ENCODE assay signal across 10 mouse cellular contexts in genomic region chr17:25565244-25565643, GRCm38 (mm10). TPM values are rescaled to one million over a fixed set of nuclear protein-coding genes. Genes with fewer than 3 reads are reported as not detected.
DNase-seq lines count a peak whose midpoint lies in the region; ATAC-seq lines count a peak whose summit lies in the region.
"Had no signal": no experiment of that assay in that cellular context is flagged by ENCODE, and none has a peak within 500 bp of the region (broad histone marks: within the 10 kb centered on the region; RNA-seq: fewer than 3 reads in every experiment).

No protein-coding gene starts in this region.

- H3K36me3 ChIP-seq in midbrain, embryonic 11.5 days (ENCODE audit: control insufficient read depth, insufficient read depth, low read length), result no peaks in the 10 kb centered on the region

- H3K4me2 ChIP-seq in midbrain, embryonic 11.5 days, result no peak overlapping the region
- H3K4me2 ChIP-seq: limb, embryonic 15.5 days had no signal

- H3K9me3 ChIP-seq in midbrain, embryonic 11.5 days (ENCODE audit: control insufficient read depth, low read length), result no peaks in the 10 kb centered on the region
- H3K9me3 ChIP-seq: limb, embryonic 15.5 days had no signal

- peaks cover 22% of the 10 kb centered on the region for H3K27me3 ChIP-seq in midbrain, embryonic 11.5 days (ENCODE audit: control insufficient read depth, insufficient read depth, low read length)

- H3K4me3 ChIP-seq in midbrain, embryonic 11.5 days (ENCODE audit: low read depth, low read length), result no peak overlapping the region
- H3K4me3 ChIP-seq: limb, embryonic 15.5 days had no signal

- no peak overlapping the region for H3K9ac ChIP-seq in midbrain, embryonic 11.5 days (ENCODE audit: low read length)
- H3K9ac ChIP-seq: limb, embryonic 15.5 days had no signal

- no peak for ATAC-seq in cerebellum, adult (ENCODE audit: insufficient number of reproducible peaks, low FRiP score, low TSS enrichment)
- no peak for ATAC-seq in midbrain, embryonic 11.5 days (ENCODE audit: low FRiP score)
- ATAC-seq: activated CD4-positive, CD25-positive, alpha-beta regulatory T cell, adult 4 months had no signal

- 36% methylated on average over 6 of the region's 6 CpGs for WGBS in midbrain, embryonic 11.5 days

- peak; percentile 42 for DNase-seq in cerebellum, adult 9-11 months
- peak; percentile 60 for DNase-seq in testis, postnatal 10 days (ENCODE audit: low spot score)
- no peak for DNase-seq in testis, postnatal 14 days (ENCODE audit: low spot score)
- peak; percentile 85 for DNase-seq in midbrain, embryonic 11.5 days (ENCODE audit: low spot score, missing footprints)
- DNase-seq in gastrocnemius, adult 8-10 months (ENCODE audit: low spot score in 2 of 2), result no peak
- no peak for DNase-seq in spleen, postnatal 4 days (ENCODE audit: low spot score in 2 of 2)
- DNase-seq in kidney, postnatal 10 days, result no peak

- peaks cover 31% of the 10 kb centered on the region for H3K4me1 ChIP-seq in midbrain, embryonic 11.5 days (ENCODE audit: control insufficient read depth, insufficient read depth, low read length)

- H3K27ac ChIP-seq in midbrain, embryonic 11.5 days (ENCODE audit: low read depth, low read length), result no peak overlapping the region
- H3K27ac ChIP-seq: limb, embryonic 15.5 days had no signal

RNA-seq across cellular contexts. Expression of gene Sox8, which starts 5.2 kb away (rescaled TPM):
- 2.0 and 2.1 TPM in 2 replicates for polyA plus RNA-seq in midbrain, embryonic 11.5 days (2014; fragmentation: Nextera tagmentation; extraction: Ambion mirVana)
- under 1 TPM; 0.19 to 0.76 (median 0.70) TPM for total RNA-seq in gastrocnemius, adult 8-10 months (2022)

RNA-seq across cellular contexts. Expression of gene Lmf1, which starts 13.6 kb away (rescaled TPM):
- 19.2 and 20.6 TPM in 2 replicates for polyA plus RNA-seq in midbrain, embryonic 11.5 days (2014; fragmentation: Nextera tagmentation; extraction: Ambion mirVana)
- 10 to 100 TPM; 10.4 to 14.1 (median 10.8) TPM for total RNA-seq in gastrocnemius, adult 8-10 months (2022)

Comparison
In these comparisons a context has a peak if more than half of its experiments do, and no peak if none do; other contexts are left out.
1. DNase-seq: peak in cerebellum, adult 9-11 months (single experiment), testis, postnatal 10 days (single experiment) and midbrain, embryonic 11.5 days (single experiment); none in testis, postnatal 14 days (single experiment), gastrocnemius, adult 8-10 months (0 of 2), spleen, postnatal 4 days (0 of 2) and kidney, postnatal 10 days (single experiment).